Mouse (Mus musculus): ENCODE results near the gene Pde4b.

- no peak for TF ChIP-seq POLR2A (IDR thresholded peaks at IDR 0.05; ENCODE audit: low read depth, low read length)
- no peak for TF ChIP-seq CTCF (IDR thresholded peaks at IDR 0.05; ENCODE audit: extremely low read depth, insufficient read depth, insufficient read length, insufficient replicate concordance)
These were observed 498.2 kb downstream of the Pde4b start for GRCm38 (mm10) chr4:102585541-102585940.

All from spleen, adult 2 months (tissue).